Mouse (Mus musculus) kidney, embryonic 14.5 days (tissue): ENCODE data around the gene Lasp1. TPM values are rescaled to one million over a fixed set of nuclear protein-coding genes. Genes with fewer than 3 reads are reported as not detected.
"Not testable (repeated sequence)": the region's sequence is repeated elsewhere in the genome, so short reads cannot be mapped to it uniquely, and the experiment has no call there.

Source experiments
- ATAC-seq: fragments of 200-750 bp; cut with Nextera tagmentation; 2 replicates; pipeline ENCODE4 v1.8.0; 2017; ENCODE audit warnings: moderate number of reproducible peaks, mild to moderate bottlenecking, moderate TSS enrichment, moderate library complexity; ENCODE audit not compliant: low FRiP score, low TSS enrichment
- H3K27ac ChIP-seq: fragments of 300-500 bp; sonication (generic); 2 replicates; pipeline ENCODE4 v1.5.1; 2014; ENCODE audit warnings: low read depth, mild to moderate bottlenecking, low read length, moderate library complexity, mixed read lengths
- H3K27me3 ChIP-seq: fragments of 300-500 bp; sonication (generic); 2 replicates; pipeline ENCODE4 v1.6.1; 2014; ENCODE audit warnings: mild to moderate bottlenecking, low read length; ENCODE audit not compliant: control insufficient read depth, insufficient read depth
- H3K36me3 ChIP-seq: fragments of 300-500 bp; sonication (generic); 2 replicates; pipeline ENCODE4 v1.6.1; 2014; ENCODE audit warnings: low read length, mixed read lengths; ENCODE audit not compliant: control insufficient read depth, insufficient read depth
- H3K4me1 ChIP-seq: fragments of 300-500 bp; sonication (generic); 2 replicates; pipeline ENCODE4 v1.6.1; 2014; ENCODE audit warnings: low read length, mixed read lengths; ENCODE audit not compliant: control insufficient read depth, insufficient read depth
- H3K4me2 ChIP-seq: fragments of 300-500 bp; sonication (generic); replicated peaks from 2 replicates; pipeline ENCODE4 v1.6.1; 2014; ENCODE audit warnings: low read depth, mild to moderate bottlenecking, low read length
- H3K4me3 ChIP-seq: fragments of 300-500 bp; sonication (generic); 2 replicates; pipeline ENCODE4 v1.5.1; 2014; ENCODE audit warnings: mild to moderate bottlenecking, low read length
- H3K9ac ChIP-seq: fragments of 300-500 bp; sonication (generic); 2 replicates; pipeline ENCODE4 v1.6.1; 2014; ENCODE audit warnings: low read depth, mild to moderate bottlenecking, low read length, moderate library complexity
- H3K9me3 ChIP-seq: fragments of 300-500 bp; sonication (generic); 2 replicates; pipeline ENCODE4 v1.6.1; 2016; ENCODE audit warnings: low read length; ENCODE audit not compliant: control insufficient read depth
- WGBS: fragments of 180-500 bp; shearing (Covaris S2); extraction: QIAGEN DNeasy Blood & Tissue Kit; methylation state at CpG from one replicate; pipeline ENCODE4 v1.1.7; 2014; 5-methylcytosine and 5-hydroxymethylcytosine counted together
- polyA plus RNA-seq: library from polyadenylated mRNA; unstranded; fragments of >200 nt; fragmentation: Nextera tagmentation; extraction: Ambion mirVana; gene quantifications from 2 replicates; pipeline ENCODE4 v1.2.1, GENCODE M21; 2014

The Lasp1 gene
- polyA plus RNA-seq, 1 experiment from 2014 or later = 57.2 TPM

DNA sequence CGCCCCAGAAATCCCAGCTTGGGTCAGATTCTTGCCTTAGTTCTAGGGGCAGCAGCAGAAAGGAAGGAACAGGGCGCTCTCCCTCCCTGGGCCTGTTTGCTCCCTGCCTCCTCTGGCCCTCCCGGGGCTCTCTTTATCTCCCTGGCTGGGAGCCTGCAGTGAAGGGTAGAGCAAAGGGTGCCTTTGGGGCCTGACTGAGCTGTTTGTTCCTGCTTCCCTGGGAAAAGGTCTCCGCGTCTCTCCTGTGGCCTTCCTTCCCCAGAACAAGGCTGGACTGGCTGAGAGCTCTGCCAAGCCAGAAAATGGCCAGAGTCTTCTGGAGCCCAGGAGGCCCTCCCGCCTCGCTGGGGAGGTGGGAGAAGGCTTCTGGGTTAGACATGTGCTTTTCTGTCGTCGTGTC is 38.3 kb downstream of the Lasp1 start:
- not testable (repeated sequence) for H3K4me3 ChIP-seq, H3K27ac ChIP-seq, H3K4me2 ChIP-seq, H3K9me3 ChIP-seq, ATAC-seq, H3K9ac ChIP-seq, H3K27me3 ChIP-seq
- 85% methylated on average over 9 of the region's 9 CpGs for WGBS
- Histone ChIP-seq H3K36me3 (peaks cover 44% of the 10 kb centered on the region), H3K4me1 (peaks cover 12% of the 10 kb centered on the region; the same call in 1 of the 2 replicates)

- Histone ChIP-seq H3K36me3 (peaks cover 44% of the 10 kb centered on the region), H3K9me3 (no peaks in the 10 kb centered on the region)
- WGBS = 85% methylated on average over 7 of the region's 7 CpGs
These were observed 38.9 kb downstream of the Lasp1 start for GRCm38 (mm10) chr11:97837641-97838149.

DNA sequence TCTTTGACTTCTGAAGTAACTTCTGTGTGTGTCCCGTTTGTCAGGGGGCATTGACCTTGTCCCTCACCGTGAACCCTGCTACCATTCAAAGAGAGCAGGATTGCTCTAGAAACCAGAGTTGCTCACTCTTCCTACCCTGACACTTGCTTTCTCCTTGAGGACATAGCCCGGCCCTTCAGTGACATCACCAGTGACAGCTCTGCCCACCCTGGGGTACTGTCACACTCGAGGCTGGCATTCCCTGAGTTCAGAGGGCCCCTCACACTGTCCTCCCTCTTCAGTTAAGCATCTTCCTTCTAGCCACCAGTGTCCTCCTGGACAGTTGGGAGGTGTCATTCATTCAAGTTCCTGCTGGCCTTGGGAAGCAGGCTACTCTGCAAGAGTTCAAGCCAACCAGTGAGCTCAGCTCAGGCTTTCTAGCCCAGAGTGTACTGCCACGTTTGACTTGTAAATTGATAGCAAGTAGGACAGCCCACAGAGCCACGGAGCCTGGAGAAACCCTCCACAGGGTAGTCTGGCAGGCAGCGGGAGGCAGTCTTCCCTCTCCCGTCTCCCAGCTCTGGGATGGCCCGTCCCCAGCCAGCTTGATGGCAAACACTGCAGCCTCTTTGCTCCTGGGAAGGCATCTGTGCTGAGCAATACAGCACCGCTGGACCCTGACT is 40.1 kb downstream of the Lasp1 start:
- Histone ChIP-seq H3K27me3 (no peaks in the 10 kb centered on the region), H3K27ac (no peak overlapping the region), H3K4me1 (peaks cover 17% of the 10 kb centered on the region), H3K9ac (peak overlapping the region; percentile 34; the same call in 1 of the 2 replicates), H3K4me3 (no peak overlapping the region; the same call in 1 of the 2 replicates), H3K36me3 (peaks cover 39% of the 10 kb centered on the region), H3K4me2 (no peak overlapping the region), H3K9me3 (no peaks in the 10 kb centered on the region)
- 34% methylated on average over 10 of the region's 10 CpGs for WGBS
- no peak for ATAC-seq

More at GRCm38 (mm10) chr11:97837641-97838149, 38.9 kb downstream of the Lasp1 start:
- H3K4me1 ChIP-seq = peaks cover 17% of the 10 kb centered on the region
- H3K27me3 ChIP-seq = no peaks in the 10 kb centered on the region
- no peak overlapping the region for H3K4me2 ChIP-seq
- H3K9ac ChIP-seq = no peak overlapping the region
- ATAC-seq = no peak
- no peak overlapping the region for H3K27ac ChIP-seq
- H3K4me3 ChIP-seq = no peak overlapping the region

GRCm38 (mm10) chr11:97839441-97840134 is 40.8 kb downstream of the Lasp1 start:
- Histone ChIP-seq H3K4me1 (peaks cover 17% of the 10 kb centered on the region), H3K4me3 (no peak overlapping the region; the same call in 1 of the 2 replicates), H3K27ac (no peak overlapping the region), H3K9me3 (no peaks in the 10 kb centered on the region), H3K9ac (peak overlapping the region; percentile 34; the same call in 1 of the 2 replicates), H3K36me3 (peaks cover 32% of the 10 kb centered on the region), H3K27me3 (no peaks in the 10 kb centered on the region), H3K4me2 (no peak overlapping the region)
- no peak for ATAC-seq
- 50% methylated on average over 11 of the region's 11 CpGs for WGBS

GRCm38 (mm10) chr11:97840135-97840490 is 41.3 kb downstream of the Lasp1 start:
- no peak for ATAC-seq
- peaks cover 17% of the 10 kb centered on the region for H3K4me1 ChIP-seq
- 63% methylated on average over 2 of the region's 2 CpGs for WGBS
- no peaks in the 10 kb centered on the region for H3K27me3 ChIP-seq
- H3K9ac ChIP-seq = no peak overlapping the region
- peaks cover 27% of the 10 kb centered on the region for H3K36me3 ChIP-seq
- no peak overlapping the region; the same call in 1 of the 2 replicates for H3K4me2 ChIP-seq
- H3K9me3 ChIP-seq = no peaks in the 10 kb centered on the region
- no peak overlapping the region for H3K27ac ChIP-seq
- H3K4me3 ChIP-seq = no peak overlapping the region

DNA sequence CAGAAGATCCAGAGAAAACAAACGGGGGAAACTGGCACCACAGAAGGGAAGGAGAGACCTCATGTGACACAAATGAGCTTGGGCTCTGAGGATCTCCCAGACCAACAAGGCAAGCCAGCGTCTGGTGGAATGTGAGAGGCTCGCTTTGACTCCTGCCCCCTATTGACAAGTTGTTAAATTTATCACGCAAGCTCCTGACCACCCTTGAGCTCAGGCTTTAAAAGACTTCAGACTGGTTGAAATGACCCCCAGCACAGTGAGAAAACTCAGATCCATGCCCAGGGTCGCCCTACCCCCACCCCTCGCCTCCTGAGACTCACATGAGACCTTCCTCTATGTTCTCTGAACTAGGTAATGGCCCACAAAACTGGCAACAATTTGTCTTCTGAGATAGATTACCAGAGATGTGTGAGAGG is 41.7 kb downstream of the Lasp1 start, which contains the start of gene B230217C12Rik:
Gene B230217C12Rik (plus strand): TSS at position 242 of the 416 bp plus-strand sequence.
- ATAC-seq = peak; percentile 41; the same call in 1 of the 2 replicates

GRCm38 (mm10) chr11:97840991-97841661 is 42.3 kb downstream of the Lasp1 start:
- peak overlapping the region; percentile 46 for H3K4me2 ChIP-seq
- peak; percentile 87; the same call in 1 of the 2 replicates for ATAC-seq

More for the DNA sequence above, 41.7 kb downstream of the Lasp1 start, which contains the start of gene B230217C12Rik:
- Histone ChIP-seq H3K36me3 (peaks cover 22% of the 10 kb centered on the region), H3K9me3 (no peaks in the 10 kb centered on the region), H3K4me3 (peak within 1 kb of the TSS; percentile 47), H3K9ac (peak within 1 kb of the TSS; percentile 49), H3K4me2 (peak within 1 kb of the TSS; percentile 46), H3K27me3 (no peaks in the 10 kb centered on the region), H3K27ac (peak within 1 kb of the TSS; percentile 79), H3K4me1 (peaks cover 17% of the 10 kb centered on the region)
- WGBS = 2% methylated on average over 6 of the region's 6 CpGs

GRCm38 (mm10) chr11:97842001-97842400 is 43.2 kb downstream of the Lasp1 start:
- ATAC-seq = no peak
- Histone ChIP-seq H3K36me3 (peaks cover 8% of the 10 kb centered on the region; the same call in 1 of the 2 replicates), H3K9ac (no peak overlapping the region), H3K4me1 (peaks cover 17% of the 10 kb centered on the region), H3K27ac (no peak overlapping the region), H3K27me3 (no peaks in the 10 kb centered on the region), H3K4me2 (peak overlapping the region; percentile 46), H3K4me3 (peak overlapping the region; percentile 47; the same call in 1 of the 2 replicates), H3K9me3 (no peaks in the 10 kb centered on the region)
- 56% methylated on average over 4 of the region's 4 CpGs for WGBS

More at GRCm38 (mm10) chr11:97840991-97841661, 42.3 kb downstream of the Lasp1 start:
- peak overlapping the region; percentile 49 for H3K9ac ChIP-seq
- H3K4me1 ChIP-seq = peaks cover 17% of the 10 kb centered on the region
- WGBS = 1% methylated on average over 22 of the region's 22 CpGs
- peaks cover 16% of the 10 kb centered on the region for H3K36me3 ChIP-seq
- H3K27me3 ChIP-seq = no peaks in the 10 kb centered on the region
- H3K4me3 ChIP-seq = peak overlapping the region; percentile 47
- H3K27ac ChIP-seq = peak overlapping the region; percentile 79
- H3K9me3 ChIP-seq = no peaks in the 10 kb centered on the region
